Mouse (Mus musculus) olfactory bulb, adult 2 months (tissue): ENCODE measurements at regions not wholly inside any gene's neighbourhood (a gene's known extent, or its start where the extent isn't known, plus 50 kb on each side); places are given as distances from the start of the nearest gene placed in this dataset.

Experiments
- CTCF ChIP-seq: fragments of 200-500 bp; IDR thresholded peaks from 2 replicates; pipeline ENCODE4 v1.5.1; 2012; ENCODE audit warnings: low read depth, mild to moderate bottlenecking, low read length, moderate library complexity; ENCODE audit not compliant: insufficient read depth
- POLR2A ChIP-seq: fragments of 200-500 bp; IDR thresholded peaks from 2 replicates; pipeline ENCODE4 v1.6.1; 2012; ENCODE audit warnings: mild to moderate bottlenecking, low read depth, low read length, moderate library complexity; ENCODE audit not compliant: insufficient read depth

- no peak for TF ChIP-seq CTCF
- TF ChIP-seq POLR2A = no peak
Measured at GRCm38 (mm10) chr5:64701780-64702231, 101.4 kb upstream of the Klf3 start.
